Mouse (Mus musculus) ES-E14 (cell line): ENCODE data around the gene Narf. TPM values are rescaled to one million over a fixed set of nuclear protein-coding genes. Genes with fewer than 3 reads are reported as not detected.

ENCODE experiments used
- DNase-seq: peaks from one replicate; pipeline ENCODE4 v3.0.0-alpha.2; 2013; ENCODE audit warnings: low read depth, low spot score
- H3K27ac ChIP-seq: 2 replicates; pipeline ENCODE4 v1.5.1; 2012; ENCODE audit warnings: low read depth, mild to moderate bottlenecking, low read length, moderate library complexity, mixed read lengths; ENCODE audit not compliant: poor library complexity, insufficient read depth, severe bottlenecking
- H3K36me3 ChIP-seq: 2 replicates; pipeline ENCODE4 v1.6.1; 2012; ENCODE audit warnings: mild to moderate bottlenecking, low read length, moderate library complexity, mixed read lengths; ENCODE audit not compliant: control insufficient read depth, poor library complexity, insufficient read depth, severe bottlenecking
- H3K4me1 ChIP-seq, 2 experiments: fragments of 150-350 bp in 1 of 2; sonication (generic) in 1 of 2; 2 replicates each; pipeline ENCODE4 v1.6.1; 2012; ENCODE audit warnings: low read length in 2 of 2, mild to moderate bottlenecking in 1 of 2, mixed read lengths in 1 of 2; ENCODE audit not compliant: control insufficient read depth in 2 of 2, insufficient read depth in 2 of 2, poor library complexity in 1 of 2
- H3K4me3 ChIP-seq, 2 experiments: fragments of 150-350 bp in 1 of 2; sonication (generic) in 1 of 2; 2 replicates each; pipeline ENCODE4 v1.5.1; 2012; ENCODE audit warnings: low read length in 2 of 2, low read depth in 1 of 2, mild to moderate bottlenecking in 1 of 2, mixed read lengths in 1 of 2; ENCODE audit not compliant: insufficient read depth in 1 of 2, poor library complexity in 1 of 2, severe bottlenecking in 1 of 2
- H3K9ac ChIP-seq: 2 replicates; pipeline ENCODE4 v1.6.1; 2012; ENCODE audit warnings: low read depth, mild to moderate bottlenecking, low read length, mixed read lengths; ENCODE audit not compliant: poor library complexity, insufficient read depth, severe bottlenecking
- H3K9me3 ChIP-seq: fragments of 150-350 bp; sonication (generic); 2 replicates; pipeline ENCODE4 v1.6.1; 2012; ENCODE audit warnings: low read depth, mild to moderate bottlenecking, low read length; ENCODE audit not compliant: control insufficient read depth, insufficient read depth
- CHD2 ChIP-seq: IDR thresholded peaks from 2 replicates; pipeline ENCODE4 v1.6.1; 2014; ENCODE audit warnings: mild to moderate bottlenecking, low read depth, low read length, inconsistent platforms
- HCFC1 ChIP-seq: IDR thresholded peaks from 2 replicates; pipeline ENCODE4 v1.6.1; 2012; ENCODE audit warnings: low read length, inconsistent platforms, borderline replicate concordance; ENCODE audit not compliant: insufficient read depth
- MAFK ChIP-seq: IDR thresholded peaks from 2 replicates; pipeline ENCODE4 v1.6.1; 2014; ENCODE audit warnings: mild to moderate bottlenecking, low read depth, low read length, inconsistent platforms; ENCODE audit not compliant: insufficient read depth
- ZC3H11A ChIP-seq: IDR thresholded peaks from 2 replicates; pipeline ENCODE4 v1.6.1; 2012; ENCODE audit warnings: low read depth, mild to moderate bottlenecking, inconsistent platforms, low read length, borderline replicate concordance
- ZNF384 ChIP-seq: IDR thresholded peaks from 2 replicates; pipeline ENCODE4 v1.6.1; 2012; ENCODE audit warnings: low read depth, low read length, inconsistent platforms
- in situ Hi-C, 2 experiments: fragments of 600-800 bp; cut with MboI; formaldehyde crosslinking; loops; one replicate each; pipeline ENCODE4 v1.15.1; 2025; ENCODE audit warnings: low sequenced_read_pairs in 2 of 2, inconsistent platforms in 1 of 2; ENCODE audit not compliant: unreplicated experiment in 2 of 2
- total RNA-seq: library from RNA; depleted of rRNA; stranded (reverse); fragments of 300-350 nt; gene quantifications from 2 replicates; pipeline ENCODE4 v1.2.3, GENCODE M21; 2012

The Narf gene
- total RNA-seq, 1 experiment = 11.7 TPM

- TF ChIP-seq ZNF384 (no peak), MAFK (no peak), CHD2 (no peak), ZC3H11A (no peak), HCFC1 (no peak)
- Histone ChIP-seq H3K9ac (no peak overlapping the region), H3K36me3 (no peaks in the 10 kb centered on the region), H3K4me3 (no peak overlapping the region), H3K4me1 (peaks cover 0 to 2% of the 10 kb centered on the region in 2 experiments; a peak in 1 of 4 replicates), H3K9me3 (no peaks in the 10 kb centered on the region), H3K27ac (no peak overlapping the region)
- in situ Hi-C loops = no loop called here
- DNase-seq = no peak
These were observed 37.2 kb upstream of the Narf start for GRCm38 (mm10) chr11:121199851-121200250.

DNA sequence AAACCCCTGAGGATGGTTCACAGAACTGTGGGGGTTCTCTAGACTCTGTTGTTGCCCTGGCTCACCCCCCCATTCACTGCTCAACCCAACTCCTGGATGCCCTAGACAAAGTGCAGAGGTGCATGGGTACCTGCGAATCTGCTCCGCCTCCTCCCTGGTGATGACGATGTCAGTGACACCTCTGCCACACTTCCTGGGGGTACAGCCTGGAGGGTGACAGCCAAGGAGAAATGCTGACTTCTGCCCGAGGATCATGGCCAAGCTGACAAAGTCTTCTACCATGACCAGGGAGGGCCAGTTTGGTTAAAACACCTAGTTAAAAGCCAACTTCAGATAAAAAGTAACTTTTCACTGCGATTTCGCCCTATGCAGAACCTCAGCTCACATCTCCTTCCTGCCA lies 36.3 kb upstream of the Narf start:
- Histone ChIP-seq H3K9me3 (no peaks in the 10 kb centered on the region), H3K27ac (no peak overlapping the region), H3K36me3 (no peaks in the 10 kb centered on the region), H3K9ac (no peak overlapping the region), H3K4me1 (peaks cover 0 to 2% of the 10 kb centered on the region in 2 experiments; a peak in 1 of 4 replicates), H3K4me3 (no peak overlapping the region)
- no peak for DNase-seq
- no peak for TF ChIP-seq ZC3H11A
- no peak for TF ChIP-seq MAFK
- no peak for TF ChIP-seq HCFC1
- in situ Hi-C loops = no loop called here

DNA sequence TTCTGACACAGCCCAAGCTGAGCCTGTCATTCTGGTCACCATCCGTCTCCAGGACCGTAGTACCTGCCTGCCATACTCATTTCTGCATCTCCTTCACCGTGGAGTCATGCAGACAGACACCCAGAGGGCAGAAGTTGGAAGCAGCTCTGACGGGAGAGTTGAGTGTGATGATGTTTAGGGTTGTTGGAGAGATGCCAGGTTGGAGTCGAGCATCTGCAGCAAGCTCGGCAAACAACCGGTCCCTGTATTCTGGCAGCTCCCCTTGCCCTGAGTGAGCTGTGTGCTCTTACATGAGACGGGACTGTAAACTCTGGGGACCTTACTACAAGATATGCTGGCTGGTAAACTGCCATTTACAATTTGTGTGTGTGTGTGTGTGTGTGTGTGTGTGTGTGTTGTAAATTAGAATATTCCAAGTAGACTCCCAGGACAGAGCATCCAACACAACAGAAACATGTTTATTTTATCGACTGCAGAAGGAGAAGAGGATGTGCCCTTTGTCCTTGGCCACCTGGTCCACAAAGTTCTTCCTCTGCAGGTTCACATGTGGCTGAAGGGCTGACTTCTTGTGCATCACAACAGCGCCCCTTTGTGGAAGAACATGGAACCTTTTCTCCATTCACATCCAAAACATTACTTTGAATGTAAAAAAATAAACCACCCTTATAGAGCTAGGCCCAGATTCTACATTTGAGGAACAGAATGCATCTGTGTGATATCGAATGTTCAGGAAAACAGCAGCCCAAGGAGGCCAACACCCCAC lies 35.4 kb upstream of the Narf start:
- Histone ChIP-seq H3K4me1 (peaks cover 0 to 2% of the 10 kb centered on the region in 2 experiments; a peak in 1 of 4 replicates), H3K4me3 (no peak overlapping the region), H3K9ac (no peak overlapping the region), H3K9me3 (no peaks in the 10 kb centered on the region), H3K27ac (no peak overlapping the region), H3K36me3 (no peaks in the 10 kb centered on the region)
- TF ChIP-seq CHD2 (no peak), ZC3H11A (no peak), ZNF384 (no peak), MAFK (no peak), HCFC1 (no peak)
- peak; percentile 52 for DNase-seq
- in situ Hi-C loops = no loop called here

DNA sequence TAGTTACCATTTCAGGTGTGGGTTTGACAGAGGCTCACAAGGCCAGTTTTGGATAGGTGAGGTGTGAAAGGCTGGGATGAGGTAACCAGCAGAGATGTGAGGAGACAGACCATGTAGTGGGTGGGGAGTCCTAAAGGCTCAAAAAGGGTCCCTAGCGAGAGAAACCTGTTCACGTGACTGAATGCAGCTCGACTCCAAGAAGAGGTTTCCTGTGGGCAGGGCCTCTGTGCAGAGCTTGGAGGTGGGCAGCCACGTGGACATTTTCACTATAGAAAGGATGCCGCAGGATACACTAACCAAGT lies 33.2 kb upstream of the Narf start:
- Histone ChIP-seq H3K9me3 (no peaks in the 10 kb centered on the region), H3K27ac (no peak overlapping the region), H3K4me3 (peak overlapping the region; percentile 6 to 98; a peak in 3 of 4 replicates), H3K36me3 (no peaks in the 10 kb centered on the region; the same call in 1 of the 2 replicates), H3K4me1 (peaks cover 0 to 2% of the 10 kb centered on the region in 2 experiments; a peak in 1 of 4 replicates), H3K9ac (no peak overlapping the region)
- no peak for DNase-seq
- TF ChIP-seq HCFC1 (no peak), CHD2 (no peak), ZNF384 (no peak), ZC3H11A (no peak), MAFK (no peak)
- in situ Hi-C loops = no loop called here
